Mouse (Mus musculus) embryonic facial prominence, embryonic 12.5 days (tissue): ENCODE data around the gene Fam19a1. TPM values are rescaled to one million over a fixed set of nuclear protein-coding genes. Genes with fewer than 3 reads are reported as not detected.

Experiments used
- ATAC-seq: fragments of 200-750 bp; cut with Nextera tagmentation; 2 replicates; pipeline ENCODE4 v1.8.0; 2017; ENCODE audit not compliant: insufficient number of reproducible peaks, insufficient read depth, low FRiP score, low TSS enrichment
- H3K27ac ChIP-seq: fragments of 300-500 bp; sonication (generic); 2 replicates; pipeline ENCODE4 v1.5.1; 2016; ENCODE audit warnings: mild to moderate bottlenecking
- H3K27me3 ChIP-seq: fragments of 300-500 bp; sonication (generic); 2 replicates; pipeline ENCODE4 v1.6.1; 2016; ENCODE audit warnings: mild to moderate bottlenecking, moderate library complexity
- H3K36me3 ChIP-seq: fragments of 300-500 bp; sonication (generic); 2 replicates; pipeline ENCODE4 v1.6.1; 2016; ENCODE audit warnings: mild to moderate bottlenecking
- H3K4me1 ChIP-seq: fragments of 300-500 bp; sonication (generic); 2 replicates; pipeline ENCODE4 v1.6.1; 2016
- H3K4me2 ChIP-seq: fragments of 300-500 bp; sonication (generic); replicated peaks from 2 replicates; pipeline ENCODE4 v1.6.1; 2016; ENCODE audit warnings: mild to moderate bottlenecking, moderate library complexity
- H3K4me3 ChIP-seq: fragments of 300-500 bp; sonication (generic); 2 replicates; pipeline ENCODE4 v1.5.1; 2016; ENCODE audit warnings: mild to moderate bottlenecking
- H3K9ac ChIP-seq: fragments of 300-500 bp; sonication (generic); 2 replicates; pipeline ENCODE4 v1.6.1; 2016; ENCODE audit warnings: mild to moderate bottlenecking, moderate library complexity
- H3K9me3 ChIP-seq: fragments of 300-500 bp; sonication (generic); 2 replicates; pipeline ENCODE4 v1.6.1; 2016; ENCODE audit warnings: mild to moderate bottlenecking, moderate library complexity
- WGBS: fragments of 180-500 bp; shearing (Covaris S2); methylation state at CpG from one replicate; pipeline ENCODE4 v1.1.7; 2016; 5-methylcytosine and 5-hydroxymethylcytosine counted together
- polyA plus RNA-seq: library from polyadenylated mRNA; unstranded; fragments of >200 nt; fragmentation: Nextera tagmentation; extraction: Ambion mirVana; gene quantifications from 2 replicates; pipeline ENCODE4 v1.2.1, GENCODE M21; 2016

Fam19a1 gene
- polyA plus RNA-seq, 1 experiment from 2014 or later: 3.1 TPM

DNA sequence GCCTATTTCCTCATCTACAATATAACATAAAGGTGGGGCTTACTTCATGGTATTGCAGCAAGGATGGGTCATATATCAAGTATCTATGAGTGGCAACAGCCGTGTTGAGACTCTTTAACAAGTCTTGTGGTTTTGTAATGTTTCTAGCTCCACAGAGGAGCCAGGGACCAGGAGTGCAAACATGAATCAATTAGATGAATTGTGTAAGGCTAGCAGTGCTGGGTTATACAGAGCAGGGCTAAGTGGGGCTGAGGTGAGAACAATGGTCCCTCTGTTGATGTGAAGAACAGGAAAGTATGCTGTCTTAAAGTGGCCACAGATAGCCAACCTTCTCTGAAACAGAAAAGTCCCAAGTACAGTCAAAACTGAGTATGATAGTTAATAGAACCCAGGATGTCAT, 480.1 kb downstream of the Fam19a1 start:
- H3K27ac ChIP-seq: no peak overlapping the region
- 37% methylated on average over 1 of the region's 1 CpGs for WGBS
- H3K4me2 ChIP-seq: no peak overlapping the region
- no peaks in the 10 kb centered on the region for H3K36me3 ChIP-seq
- no peak for ATAC-seq
- no peak overlapping the region for H3K4me3 ChIP-seq
- H3K4me1 ChIP-seq: no peaks in the 10 kb centered on the region
- no peak overlapping the region for H3K9ac ChIP-seq
- no peaks in the 10 kb centered on the region for H3K27me3 ChIP-seq
- H3K9me3 ChIP-seq: no peaks in the 10 kb centered on the region

DNA sequence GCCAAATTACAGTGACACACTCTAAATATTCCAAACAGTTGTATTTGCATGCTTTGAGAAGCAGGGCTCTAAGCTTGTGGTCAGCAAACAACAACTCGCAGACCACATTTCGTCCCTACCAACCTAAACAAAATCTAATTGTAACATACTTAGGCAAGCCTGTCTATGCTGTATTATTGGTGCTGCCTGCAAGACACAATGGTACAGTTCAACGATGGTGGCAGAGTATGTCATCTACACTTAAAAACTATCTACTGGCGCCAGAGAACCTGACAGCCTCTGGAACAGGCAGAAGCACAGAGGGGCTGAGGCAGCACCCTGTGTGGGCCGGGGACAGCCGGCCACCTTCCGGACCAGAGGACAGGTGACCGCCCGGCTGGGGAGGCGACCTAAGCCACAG, 482.2 kb downstream of the Fam19a1 start:
- no peak for ATAC-seq
- Histone ChIP-seq H3K27ac (no peak overlapping the region), H3K4me2 (no peak overlapping the region), H3K27me3 (no peaks in the 10 kb centered on the region), H3K9ac (no peak overlapping the region), H3K36me3 (no peaks in the 10 kb centered on the region), H3K4me1 (no peaks in the 10 kb centered on the region), H3K9me3 (no peaks in the 10 kb centered on the region), H3K4me3 (no peak overlapping the region)
- 95% methylated on average over 10 of the region's 10 CpGs for WGBS

DNA sequence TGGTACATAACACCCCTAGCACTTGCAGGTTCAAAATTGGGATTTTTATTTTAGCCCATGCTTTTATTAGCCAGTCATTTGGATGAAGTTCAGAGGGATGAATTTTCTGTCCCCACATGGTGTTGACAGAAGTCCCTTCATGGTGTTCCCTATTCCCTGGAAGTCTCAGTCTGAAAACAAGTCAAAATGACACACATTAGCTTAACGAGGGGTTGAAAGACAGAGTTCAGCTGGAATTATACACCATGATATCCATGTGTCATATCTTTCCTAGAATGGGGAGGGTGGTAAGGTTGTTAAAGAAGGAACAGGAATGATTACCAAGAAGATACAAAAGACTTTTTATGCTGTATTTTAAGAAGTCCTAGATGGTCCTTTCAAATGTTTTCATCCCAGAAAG, 511.2 kb downstream of the Fam19a1 start:
- ATAC-seq: no peak
- H3K9ac ChIP-seq: no peak overlapping the region
- no peaks in the 10 kb centered on the region for H3K27me3 ChIP-seq
- H3K9me3 ChIP-seq: no peaks in the 10 kb centered on the region
- 70% methylated on average over 1 of the region's 1 CpGs for WGBS
- no peaks in the 10 kb centered on the region for H3K36me3 ChIP-seq
- no peak overlapping the region for H3K4me3 ChIP-seq
- no peak overlapping the region for H3K4me2 ChIP-seq
- no peaks in the 10 kb centered on the region for H3K4me1 ChIP-seq
- no peak overlapping the region for H3K27ac ChIP-seq

DNA sequence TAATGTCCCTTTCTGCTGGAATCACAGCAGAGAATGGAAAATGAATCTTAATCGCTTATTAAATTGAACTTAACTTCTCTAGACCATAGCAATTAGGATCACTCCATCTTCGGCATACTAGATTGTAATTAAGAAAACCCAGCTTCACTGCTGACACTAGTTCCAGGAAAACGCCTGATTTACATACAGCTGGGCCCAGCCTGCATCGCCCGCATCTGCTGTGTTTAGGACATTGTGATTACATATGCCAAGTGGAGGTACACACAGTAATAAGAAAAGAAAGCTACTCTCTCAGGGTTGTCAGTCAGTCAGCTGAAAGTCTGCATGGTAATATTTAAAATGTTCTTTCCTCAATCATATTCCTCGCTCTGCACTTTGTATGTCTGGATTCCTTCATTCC, 518.6 kb downstream of the Fam19a1 start:
- ATAC-seq: no peak
- Histone ChIP-seq H3K27me3 (no peaks in the 10 kb centered on the region), H3K36me3 (no peaks in the 10 kb centered on the region), H3K4me3 (no peak overlapping the region), H3K4me2 (no peak overlapping the region), H3K9ac (no peak overlapping the region), H3K27ac (no peak overlapping the region), H3K4me1 (no peaks in the 10 kb centered on the region), H3K9me3 (no peaks in the 10 kb centered on the region)
- 76% methylated on average over 6 of the region's 6 CpGs for WGBS

DNA sequence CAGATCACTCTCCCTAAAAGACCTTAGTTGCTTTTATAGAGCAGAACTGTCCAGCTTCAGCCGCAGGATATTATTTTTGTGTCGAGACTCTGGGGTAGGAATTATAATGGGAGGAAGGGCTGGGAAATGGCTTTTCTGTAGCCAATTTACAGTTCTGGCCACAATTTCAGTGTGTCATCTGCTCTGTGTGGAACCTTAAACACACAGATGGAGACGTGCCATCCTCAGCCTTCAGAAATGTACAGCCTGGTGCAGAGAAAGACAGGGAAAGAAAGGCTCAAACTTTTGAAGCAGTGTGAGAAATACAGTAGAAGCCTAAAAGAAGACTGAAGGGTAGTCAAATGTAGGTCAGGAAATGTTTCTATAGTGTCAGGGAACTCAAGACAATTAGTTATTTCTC, 519.3 kb downstream of the Fam19a1 start:
- H3K9ac ChIP-seq: no peak overlapping the region
- H3K4me3 ChIP-seq: no peak overlapping the region
- ATAC-seq: no peak
- H3K4me1 ChIP-seq: no peaks in the 10 kb centered on the region
- no peaks in the 10 kb centered on the region for H3K27me3 ChIP-seq
- no peaks in the 10 kb centered on the region for H3K9me3 ChIP-seq
- WGBS: 71% methylated on average over 3 of the region's 3 CpGs
- H3K36me3 ChIP-seq: no peaks in the 10 kb centered on the region
- H3K27ac ChIP-seq: no peak overlapping the region
- no peak overlapping the region for H3K4me2 ChIP-seq

DNA sequence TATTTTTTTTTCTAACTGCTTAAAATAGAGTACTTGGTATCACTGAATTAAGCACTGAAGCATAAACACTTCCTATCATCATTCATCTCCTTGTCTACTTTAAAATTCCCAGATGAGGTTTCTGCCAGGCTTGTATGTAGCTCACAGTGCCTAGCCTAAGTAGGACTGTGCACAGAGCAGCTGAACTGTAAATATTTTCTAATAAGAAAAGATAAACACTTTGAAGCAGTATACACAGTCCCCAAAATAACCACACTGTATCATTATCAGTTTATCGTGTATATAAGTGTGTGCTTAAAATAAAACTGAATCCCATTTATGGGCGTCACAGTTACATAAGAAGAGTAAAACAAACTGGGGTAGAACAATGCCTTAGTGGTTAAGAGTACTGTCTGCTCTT, 522.7 kb downstream of the Fam19a1 start:
- no peak for ATAC-seq
- Histone ChIP-seq H3K4me3 (no peak overlapping the region), H3K27ac (no peak overlapping the region), H3K9me3 (no peaks in the 10 kb centered on the region), H3K36me3 (no peaks in the 10 kb centered on the region), H3K4me1 (no peaks in the 10 kb centered on the region), H3K4me2 (no peak overlapping the region), H3K9ac (no peak overlapping the region), H3K27me3 (no peaks in the 10 kb centered on the region)
- 89% methylated on average over 2 of the region's 2 CpGs for WGBS

DNA sequence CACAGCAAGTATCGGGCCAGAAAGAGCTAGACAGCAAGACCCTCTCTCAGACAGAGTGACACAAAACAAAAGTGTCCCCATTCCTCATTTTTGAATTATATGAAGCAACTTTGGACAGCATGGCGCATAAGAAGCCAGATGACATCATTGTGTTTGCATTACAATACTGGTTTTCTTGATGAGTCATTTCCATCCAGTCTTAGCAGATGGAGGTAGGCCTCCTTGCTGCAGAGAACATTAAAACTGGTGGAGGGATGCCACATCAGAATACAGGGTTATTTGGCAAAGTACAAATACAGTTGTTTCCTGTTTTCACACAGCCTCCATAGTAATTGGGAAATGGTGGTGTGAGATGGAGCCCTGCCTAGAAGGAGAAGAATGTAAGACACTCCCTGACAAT, 535.8 kb downstream of the Fam19a1 start:
- Histone ChIP-seq H3K27ac (no peak overlapping the region), H3K4me3 (no peak overlapping the region), H3K9me3 (no peaks in the 10 kb centered on the region), H3K36me3 (no peaks in the 10 kb centered on the region), H3K4me2 (no peak overlapping the region), H3K9ac (no peak overlapping the region), H3K4me1 (no peaks in the 10 kb centered on the region), H3K27me3 (no peaks in the 10 kb centered on the region)
- ATAC-seq: no peak
- WGBS: 82% methylated on average over 2 of the region's 2 CpGs

DNA sequence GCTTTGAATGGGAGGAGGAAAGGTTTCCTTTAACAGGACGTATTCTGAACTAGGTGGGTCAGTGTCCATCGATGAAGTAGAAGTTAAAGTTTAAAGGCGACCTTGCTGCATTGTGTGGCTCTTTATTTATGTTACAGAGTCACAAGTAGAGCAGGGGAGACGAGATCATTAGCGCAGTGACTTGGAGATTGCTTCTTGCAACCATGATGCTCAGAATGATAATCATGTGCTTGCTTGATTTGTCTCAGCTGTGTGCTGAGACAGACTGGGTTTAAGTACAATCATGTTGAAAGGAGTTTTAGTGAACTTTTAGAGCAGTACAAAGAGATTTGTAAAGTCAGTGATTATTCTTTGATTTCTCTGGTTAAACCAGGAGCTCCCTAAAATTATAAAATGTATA, 536.3 kb downstream of the Fam19a1 start:
- Histone ChIP-seq H3K36me3 (no peaks in the 10 kb centered on the region), H3K4me2 (no peak overlapping the region), H3K9me3 (no peaks in the 10 kb centered on the region), H3K9ac (no peak overlapping the region), H3K4me1 (no peaks in the 10 kb centered on the region), H3K4me3 (no peak overlapping the region), H3K27ac (no peak overlapping the region), H3K27me3 (no peaks in the 10 kb centered on the region)
- WGBS: 84% methylated on average over 5 of the region's 5 CpGs
- ATAC-seq: no peak

DNA sequence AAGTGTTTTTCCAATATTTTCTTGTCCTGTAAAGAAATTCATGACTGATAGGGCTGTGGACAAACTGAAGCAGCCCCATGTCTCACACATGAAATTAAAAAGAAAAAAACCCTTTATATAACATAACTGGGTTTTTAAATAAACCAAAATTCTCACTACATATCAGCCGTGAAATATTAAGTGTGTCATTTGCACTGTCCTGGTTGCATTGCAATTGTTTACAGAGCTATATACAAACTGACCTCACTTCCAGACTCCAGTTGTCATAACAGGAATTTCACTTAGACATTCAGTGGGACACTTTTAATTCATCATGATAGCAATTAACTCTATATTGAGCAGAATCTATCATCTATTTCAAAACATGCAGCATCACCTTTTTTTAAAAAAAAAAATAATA, 553.4 kb downstream of the Fam19a1 start:
- H3K9ac ChIP-seq: no peak overlapping the region
- H3K4me3 ChIP-seq: no peak overlapping the region
- H3K27ac ChIP-seq: no peak overlapping the region
- no peak overlapping the region for H3K4me2 ChIP-seq
- H3K27me3 ChIP-seq: no peaks in the 10 kb centered on the region
- H3K36me3 ChIP-seq: no peaks in the 10 kb centered on the region
- H3K9me3 ChIP-seq: no peaks in the 10 kb centered on the region
- 87% methylated on average over 1 of the region's 1 CpGs for WGBS
- ATAC-seq: no peak
- H3K4me1 ChIP-seq: no peaks in the 10 kb centered on the region

DNA sequence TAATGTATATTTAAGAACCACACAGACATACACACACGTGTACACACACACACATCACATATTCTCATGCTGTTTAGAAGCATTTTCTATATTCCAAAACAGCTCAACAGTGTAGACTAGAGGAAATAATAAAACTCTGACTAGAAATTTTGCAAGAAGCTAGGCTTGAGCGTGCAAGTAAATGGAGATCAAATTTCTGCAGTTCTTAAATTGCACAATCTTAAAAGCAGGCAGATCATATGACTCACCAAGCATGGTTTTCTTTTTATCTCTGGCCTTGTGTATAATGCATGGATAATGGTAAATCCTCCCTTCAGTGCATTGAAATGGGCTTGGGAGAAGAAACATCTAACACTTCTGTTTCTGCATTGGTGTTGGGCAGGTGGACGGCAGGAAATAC, 564.9 kb downstream of the Fam19a1 start:
- 64% methylated on average over 3 of the region's 3 CpGs for WGBS

More for the DNA sequence above, 564.9 kb downstream of the Fam19a1 start:
- no peak overlapping the region for H3K9ac ChIP-seq
- no peaks in the 10 kb centered on the region for H3K4me1 ChIP-seq
- H3K27ac ChIP-seq: no peak overlapping the region
- no peak overlapping the region for H3K4me3 ChIP-seq
- H3K36me3 ChIP-seq: no peaks in the 10 kb centered on the region
- no peaks in the 10 kb centered on the region for H3K9me3 ChIP-seq
- no peak for ATAC-seq
- H3K4me2 ChIP-seq: no peak overlapping the region
- no peaks in the 10 kb centered on the region for H3K27me3 ChIP-seq

Other genes with a start within 250 kb of the Fam19a1 start
- gene 1700123L14Rik, start 53.1 kb downstream of the Fam19a1 start, polyA plus RNA-seq: not detected in 2 replicates